Mouse (Mus musculus) brain, embryonic 14.5 days (tissue): ENCODE measurements around the gene Epn3. TPM values are rescaled to one million over a fixed set of nuclear protein-coding genes. Genes with fewer than 3 reads are reported as not detected.

ENCODE experiments used
- DNase-seq: peaks from one replicate; pipeline ENCODE4 v3.0.0-alpha.2; 2011; ENCODE audit warnings: low read depth
- CTCF ChIP-seq: fragments of 200-500 bp; IDR thresholded peaks from 2 replicates; pipeline ENCODE4 v1.5.1; 2012; ENCODE audit warnings: inconsistent platforms, mild to moderate bottlenecking, moderate library complexity, borderline replicate concordance; ENCODE audit not compliant: insufficient read depth, insufficient read length; ENCODE audit errors: extremely low read depth
- POLR2A ChIP-seq: fragments of 200-500 bp; IDR thresholded peaks from 2 replicates; pipeline ENCODE4 v1.6.1; 2012; ENCODE audit warnings: mild to moderate bottlenecking, inconsistent platforms, borderline replicate concordance; ENCODE audit not compliant: poor library complexity, insufficient read depth, insufficient read length, severe bottlenecking; ENCODE audit errors: extremely low read depth
- polyA plus RNA-seq: library from polyadenylated mRNA; depleted of rRNA; stranded (reverse); fragments of >200 nt; gene quantifications from 2 replicates; pipeline ENCODE4 v1.2.3, GENCODE M21; 2012

The Epn3 gene
- polyA plus RNA-seq, 1 experiment = 1.5 TPM

- DNase-seq = no peak
- TF ChIP-seq CTCF (no peak), POLR2A (no peak)
Measured at GRCm38 (mm10) chr11:94533171-94533570, 33.4 kb upstream of the Epn3 start.

GRCm38 (mm10) chr11:94528879-94529278 is 29.1 kb upstream of the Epn3 start:
- peak; percentile 58 for DNase-seq
- TF ChIP-seq CTCF (no peak), POLR2A (no peak)

GRCm38 (mm10) chr11:94526171-94526879 is 26.6 kb upstream of the Epn3 start:
- DNase-seq = no peak

GRCm38 (mm10) chr11:94521219-94521843 is 21.6 kb upstream of the Epn3 start, which contains the start of gene Mycbpap:
Gene Mycbpap, minus strand, starts transcription at chr11:94521742.
- DNase-seq = peak; percentile 77
- TF ChIP-seq POLR2A = no peak
- TF ChIP-seq CTCF = no peak

More at GRCm38 (mm10) chr11:94526171-94526879, 26.6 kb upstream of the Epn3 start:
- TF ChIP-seq POLR2A (no peak), CTCF (no peak)

DNA sequence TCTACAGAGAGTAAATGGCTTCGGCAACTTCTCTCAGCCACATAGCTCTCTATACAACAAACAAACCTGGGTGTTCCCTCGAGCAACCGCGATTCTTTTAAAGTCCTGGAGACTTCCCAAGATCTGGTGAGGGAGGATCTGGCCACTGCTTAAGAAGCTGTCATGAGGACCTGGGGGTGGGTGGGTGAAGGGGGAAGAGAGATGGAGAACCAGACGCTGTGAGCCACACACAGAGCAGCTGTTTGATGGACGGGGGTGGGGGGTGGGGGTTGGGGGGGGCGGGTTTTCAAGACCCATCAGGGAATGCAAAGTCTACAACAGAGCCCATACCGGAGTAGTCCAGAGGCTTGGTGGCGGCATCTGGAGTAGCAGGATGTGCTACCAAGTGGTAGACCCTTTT is 13.7 kb upstream of the Epn3 start:
- TF ChIP-seq POLR2A = no peak
- no peak for TF ChIP-seq CTCF
- DNase-seq = no peak

GRCm38 (mm10) chr11:94508976-94509375 is 9.2 kb upstream of the Epn3 start:
- DNase-seq = no peak
- TF ChIP-seq CTCF = no peak
- no peak for TF ChIP-seq POLR2A

GRCm38 (mm10) chr11:94501482-94501881 is 1.7 kb upstream of the Epn3 start:
- no peak for DNase-seq

DNA sequence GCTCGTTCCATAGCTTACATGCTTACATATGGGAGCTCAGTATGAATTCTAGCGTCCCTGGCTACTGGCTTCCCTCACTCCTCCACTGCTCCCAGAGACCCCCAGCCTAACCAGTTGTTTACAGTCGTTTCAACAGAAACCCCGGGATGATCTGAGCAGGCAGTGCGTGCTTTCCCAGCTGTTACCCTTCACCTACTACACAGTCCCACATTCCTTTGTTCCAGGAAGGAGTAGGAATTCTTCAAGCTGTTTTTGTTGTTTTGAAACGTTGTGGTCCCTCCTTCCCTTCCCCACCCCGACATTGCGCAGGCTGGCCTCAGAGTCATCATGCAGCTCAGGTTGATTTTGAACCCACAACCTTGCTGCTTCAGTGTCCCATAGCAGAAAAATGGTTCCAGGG is 588 bp upstream of the Epn3 start:
- no peak for DNase-seq
- TF ChIP-seq CTCF (no peak), POLR2A (no peak)

More at GRCm38 (mm10) chr11:94501482-94501881, 1.7 kb upstream of the Epn3 start:
- no peak for TF ChIP-seq CTCF
- no peak for TF ChIP-seq POLR2A

GRCm38 (mm10) chr11:94499035-94499434 is 739 bp downstream of the Epn3 start:
- TF ChIP-seq POLR2A (no peak), CTCF (no peak)

DNA sequence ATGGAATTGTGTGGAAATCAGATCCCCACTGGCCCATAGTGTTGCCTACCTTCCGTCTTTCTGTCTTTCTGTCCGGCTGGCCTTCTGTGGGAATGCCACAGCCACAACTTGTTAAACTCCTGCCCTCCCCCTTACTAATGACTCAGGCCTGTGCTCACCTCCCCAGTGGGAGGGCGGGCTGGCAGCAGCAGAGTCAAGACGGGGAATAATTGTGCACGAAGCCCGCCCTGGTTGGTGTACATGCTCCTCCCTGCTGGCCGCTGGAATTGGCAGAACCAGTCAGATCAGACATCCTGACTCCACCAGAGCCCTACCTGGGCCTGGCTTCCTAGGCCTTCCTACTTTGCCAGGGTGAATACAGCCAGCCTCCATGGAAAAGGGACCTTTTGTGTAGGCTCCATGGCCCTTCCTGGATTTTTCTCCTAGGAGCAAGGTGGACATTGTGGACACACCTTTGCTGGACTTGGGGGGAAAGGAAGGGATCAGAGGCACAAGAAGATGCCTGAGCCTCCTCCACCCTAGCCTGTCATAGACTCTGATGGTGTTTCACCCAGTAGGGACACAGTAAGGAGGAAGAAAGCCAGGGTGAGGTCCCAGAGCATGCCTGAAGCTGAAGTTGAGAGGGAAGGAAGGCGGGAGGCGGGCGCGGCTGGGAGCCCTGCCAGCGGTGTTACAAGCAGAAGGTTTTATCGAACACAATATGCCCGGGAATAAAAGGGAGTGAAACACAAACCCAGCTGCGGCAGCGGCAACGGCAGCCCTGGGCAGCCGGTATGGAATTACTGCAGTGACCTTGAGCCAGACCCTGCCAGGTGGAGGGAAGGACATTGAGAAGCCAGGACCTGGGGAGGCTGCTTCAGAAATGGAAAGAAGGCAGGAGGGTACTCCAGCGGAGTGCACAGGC is 1.4 kb downstream of the Epn3 start:
- no peak for TF ChIP-seq POLR2A
- no peak for TF ChIP-seq CTCF
- peak; percentile 84 for DNase-seq

More at GRCm38 (mm10) chr11:94499035-94499434, 739 bp downstream of the Epn3 start:
- DNase-seq = peak; percentile 58

GRCm38 (mm10) chr11:94495415-94495814 is 4.4 kb downstream of the Epn3 start:
- no peak for DNase-seq
- TF ChIP-seq CTCF (no peak), POLR2A (no peak)
